Mouse (Mus musculus) myocyte (in vitro differentiated cells): ENCODE data around the gene Bnip2.

Experiments used
- CEBPB ChIP-seq: IDR thresholded peaks from 2 replicates; pipeline ENCODE4 v1.6.1; 2011; ENCODE audit warnings: mild to moderate bottlenecking, moderate library complexity; ENCODE audit not compliant: poor library complexity, insufficient read depth, severe bottlenecking
- E2F4 ChIP-seq: IDR thresholded peaks from one replicate; pipeline ENCODE4 v1.6.1; 2011; ENCODE audit warnings: mild to moderate bottlenecking, control low read depth, moderate library complexity; ENCODE audit not compliant: insufficient read depth
- POLR2A ChIP-seq: IDR thresholded peaks from one replicate; pipeline ENCODE4 v1.6.1; 2011; ENCODE audit warnings: low read depth, mild to moderate bottlenecking, control low read depth, moderate library complexity; ENCODE audit not compliant: insufficient read length
- REST ChIP-seq: IDR thresholded peaks from one replicate; pipeline ENCODE4 v1.6.1; 2011; ENCODE audit warnings: mild to moderate bottlenecking, control low read depth, moderate library complexity; ENCODE audit not compliant: insufficient read depth, insufficient read length
- USF1 ChIP-seq: IDR thresholded peaks from one replicate; pipeline ENCODE4 v1.6.1; 2011; ENCODE audit warnings: low read depth, mild to moderate bottlenecking, control low read depth, moderate library complexity

DNA sequence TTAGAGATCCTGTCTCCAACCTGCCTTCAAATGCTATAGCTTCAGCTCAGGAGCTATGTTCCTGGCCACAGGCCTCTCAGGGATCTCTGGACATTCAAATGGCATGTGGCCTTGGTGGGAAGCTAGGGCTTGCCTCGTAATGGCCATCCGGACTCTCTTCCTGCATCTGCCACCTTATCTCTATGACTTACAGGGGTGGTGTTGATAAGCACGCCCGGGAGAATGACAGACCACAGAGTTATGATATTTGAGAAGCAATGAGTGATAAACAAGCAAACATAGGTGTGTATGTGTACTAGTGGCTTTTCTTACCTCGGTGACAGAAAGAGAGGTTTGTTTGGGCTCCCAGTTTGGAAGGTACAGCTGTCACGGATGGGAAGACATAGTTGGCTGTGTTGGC lies 57.0 kb downstream of the Bnip2 start:
- TF ChIP-seq E2F4, result no peak
- no peak for TF ChIP-seq CEBPB
- TF ChIP-seq REST, result no peak
- no peak for TF ChIP-seq POLR2A
- TF ChIP-seq USF1, result no peak
